Mouse (Mus musculus) regulatory T cell (primary cell): ENCODE measurements at regions not wholly inside any gene's neighbourhood (a gene's known extent, or its start where the extent isn't known, plus 50 kb on each side); places are given as distances from the start of the nearest gene placed in this dataset.

ENCODE experiments used
- in situ Hi-C: fragments of 300-600 bp; cut with MboI, MseI; formaldehyde crosslinking; loops from one replicate; pipeline ENCODE4 v1.15.1; 2025; ENCODE audit warnings: high pct_unique_total_duplicates

DNA sequence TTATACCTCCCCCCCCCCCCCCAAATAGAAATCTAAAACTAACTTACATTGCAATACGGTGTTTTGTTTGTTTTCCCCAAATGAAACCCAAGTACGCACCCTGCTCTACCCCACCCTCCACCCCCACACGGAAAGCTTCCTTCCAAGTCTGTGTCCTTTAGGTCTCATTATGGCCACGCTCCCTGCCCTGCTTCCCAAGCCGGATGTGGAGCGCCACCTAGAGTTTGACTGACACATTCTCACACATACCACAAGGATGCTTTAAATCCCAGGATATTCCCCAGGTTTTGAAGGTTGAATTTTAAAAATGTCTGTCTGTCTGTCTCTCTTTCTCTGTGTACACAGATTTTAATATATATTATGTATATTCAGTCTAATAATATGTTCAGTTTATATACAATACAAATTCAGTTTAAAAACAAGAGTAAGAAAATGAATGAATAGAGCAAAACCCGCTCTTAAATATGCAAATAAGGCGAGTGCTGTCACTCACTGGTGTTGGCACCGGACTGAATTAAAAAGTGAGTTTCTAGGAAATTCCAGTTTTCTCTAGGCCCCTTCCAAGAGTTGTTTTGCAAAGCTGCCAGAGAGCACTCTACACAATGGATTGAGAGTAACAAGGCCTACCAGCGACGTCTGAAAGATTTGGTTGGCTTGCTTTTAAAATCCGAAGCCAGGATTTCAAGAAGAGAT lies 190.9 kb upstream of the Hmga2 start:
- in situ Hi-C loops = loop anchor here (25.0 kb wide), 1 partner anchor 1295 kb away; no protein-coding TSS in a partner anchor

DNA sequence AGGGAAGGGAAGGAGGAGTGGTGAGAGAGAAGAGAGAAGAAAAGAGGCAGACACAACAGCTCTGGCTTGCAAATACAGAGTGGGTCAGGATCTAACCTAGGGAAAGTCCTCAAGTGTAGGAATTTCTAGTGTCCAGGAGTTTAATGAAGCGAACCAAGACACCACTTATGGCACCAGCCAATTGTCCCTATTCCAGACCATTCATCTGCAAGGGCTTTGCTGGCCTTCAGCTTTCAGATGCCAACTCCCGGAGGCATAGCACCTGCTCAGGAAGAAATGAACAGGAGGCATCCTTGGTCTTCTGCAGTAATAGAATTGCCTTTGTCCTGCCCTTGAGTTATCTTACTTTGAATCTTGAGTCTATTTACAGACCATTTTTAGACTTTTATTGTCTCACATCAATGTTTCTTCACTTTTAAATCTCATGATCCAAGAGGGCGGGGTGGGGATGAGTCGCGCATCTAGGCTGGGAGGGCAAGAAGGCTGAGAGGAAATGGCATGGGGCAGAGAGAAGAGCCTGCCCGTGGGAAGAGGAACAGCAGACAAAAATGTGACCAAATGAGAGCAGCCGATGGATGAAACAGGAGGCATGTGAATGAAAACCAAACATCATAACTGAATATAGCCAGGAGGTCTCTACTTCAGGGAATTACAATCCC lies 190.1 kb upstream of the Hmga2 start:
- in situ Hi-C loops = loop anchor here (25.0 kb wide), 1 partner anchor 1296 kb away; no protein-coding TSS in a partner anchor

DNA sequence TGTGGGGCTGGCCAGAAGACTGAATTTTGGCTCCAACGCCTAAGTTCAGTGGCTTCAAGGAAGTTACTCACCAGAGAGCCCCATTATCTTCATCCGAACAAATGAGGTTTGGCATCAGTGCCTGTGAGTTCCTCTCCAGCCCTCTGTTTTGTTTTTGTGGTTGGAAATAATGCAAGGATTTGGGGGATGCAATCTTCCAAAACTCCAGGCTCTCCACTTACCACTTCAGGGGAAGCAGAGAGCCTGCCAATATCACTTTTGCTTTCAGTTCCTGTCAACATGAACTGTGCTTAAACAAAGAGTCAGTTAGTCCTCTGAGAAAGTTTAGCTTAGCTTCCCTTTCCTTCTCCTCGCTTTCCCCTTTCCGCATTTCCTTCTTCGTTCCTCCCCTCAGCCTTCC lies 189.4 kb upstream of the Hmga2 start:
- in situ Hi-C loops = loop anchor here (25.0 kb wide), 1 partner anchor 1297 kb away; no protein-coding TSS in a partner anchor

DNA sequence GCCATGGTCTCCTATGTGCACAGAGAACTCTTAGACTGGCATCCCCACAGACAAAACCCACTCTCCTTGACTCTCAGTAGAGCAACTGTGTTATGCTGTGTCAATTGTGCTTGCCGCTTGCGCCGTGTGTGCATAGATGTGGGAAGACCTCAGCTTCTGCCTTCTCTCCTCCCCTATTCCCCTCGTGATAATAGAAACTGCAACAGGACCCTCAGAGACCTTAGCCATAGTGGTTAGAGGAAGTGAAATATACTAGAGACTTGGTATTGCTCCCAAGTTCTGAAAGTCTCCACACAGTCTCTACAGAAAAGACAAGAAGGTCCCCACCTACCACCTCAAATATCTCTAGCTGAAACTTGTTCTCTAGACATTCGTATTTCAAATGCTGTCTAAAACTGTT lies 188.2 kb upstream of the Hmga2 start:
- in situ Hi-C loops = loop anchor here (25.0 kb wide), 1 partner anchor 1298 kb away; no protein-coding TSS in a partner anchor

DNA sequence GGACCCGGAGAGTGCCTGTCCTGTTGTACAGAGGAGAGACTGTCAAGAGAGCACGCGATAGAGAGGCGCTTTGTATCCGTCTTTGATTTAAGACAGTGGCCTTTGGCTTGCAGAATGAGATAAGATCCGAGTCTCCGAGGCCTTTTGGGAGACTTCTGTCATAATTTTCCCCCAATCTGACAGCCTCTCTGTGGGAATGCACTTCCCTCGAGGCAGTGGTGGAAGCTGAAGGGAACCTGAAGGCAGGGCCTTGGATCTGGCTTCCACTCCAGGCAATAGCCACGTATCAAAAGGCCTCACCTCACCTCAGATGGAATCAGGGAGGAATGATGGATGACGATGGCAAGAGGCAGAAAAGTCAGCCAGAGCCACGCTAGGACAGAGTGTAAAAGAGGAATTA lies 187.1 kb upstream of the Hmga2 start:
- in situ Hi-C loops = loop anchor here (25.0 kb wide), 1 partner anchor 1299 kb away; no protein-coding TSS in a partner anchor

DNA sequence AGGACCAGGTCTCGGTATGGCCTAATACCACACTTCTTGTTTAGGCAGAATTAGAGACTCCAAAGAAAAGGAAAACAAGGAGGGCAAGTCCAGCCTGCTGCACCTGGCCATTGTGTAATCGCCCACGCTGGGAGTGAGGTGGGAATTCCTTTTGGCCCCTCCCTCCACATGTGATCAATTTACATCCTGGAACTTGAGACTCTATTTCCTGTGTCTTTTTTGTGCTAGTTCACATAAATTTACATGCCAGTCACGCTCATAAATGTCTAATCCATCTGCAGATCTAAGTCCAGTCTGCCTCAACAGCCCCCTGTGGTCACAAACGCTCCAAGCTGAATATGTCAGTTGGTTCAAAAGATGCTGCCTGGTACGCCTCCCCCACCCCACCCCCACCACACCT lies 184.2 kb upstream of the Hmga2 start:
- in situ Hi-C loops = loop anchor here (25.0 kb wide), 1 partner anchor 1302 kb away; no protein-coding TSS in a partner anchor

DNA sequence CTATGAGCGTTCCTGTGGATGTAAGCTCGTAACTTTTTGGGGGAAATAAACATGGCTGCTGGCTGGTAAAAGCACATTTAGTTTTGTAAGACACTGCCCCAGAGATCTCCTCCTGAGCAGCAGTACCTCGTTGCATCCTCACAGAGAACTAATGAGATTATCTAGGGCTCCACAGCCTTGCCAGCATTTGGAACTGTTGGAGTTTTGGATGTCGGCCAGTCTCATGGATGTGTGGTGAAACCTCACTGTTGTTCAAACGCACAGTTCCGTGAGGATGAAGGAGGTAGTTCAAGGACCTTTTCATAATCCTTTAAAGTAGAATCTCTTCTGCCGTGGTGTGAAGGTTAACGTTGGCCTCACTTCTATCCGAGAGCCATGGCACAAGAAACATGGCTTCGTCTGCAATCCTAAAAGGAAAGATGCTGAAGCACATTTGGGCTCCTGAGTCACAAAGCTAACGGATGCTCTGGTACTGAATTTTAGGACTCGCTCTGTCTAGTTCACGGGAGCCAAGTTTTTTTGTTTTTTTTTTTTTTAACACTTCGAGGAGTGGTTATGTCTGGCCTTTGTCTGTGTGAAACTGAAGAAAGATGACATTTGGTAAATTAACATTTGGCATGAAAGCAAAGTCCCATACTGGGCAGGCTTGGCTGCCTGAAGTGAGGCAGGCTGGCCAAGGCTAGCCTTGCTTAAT lies 179.1 kb upstream of the Hmga2 start:
- in situ Hi-C loops = loop anchor here (25.0 kb wide), 1 partner anchor 1307 kb away; no protein-coding TSS in a partner anchor

DNA sequence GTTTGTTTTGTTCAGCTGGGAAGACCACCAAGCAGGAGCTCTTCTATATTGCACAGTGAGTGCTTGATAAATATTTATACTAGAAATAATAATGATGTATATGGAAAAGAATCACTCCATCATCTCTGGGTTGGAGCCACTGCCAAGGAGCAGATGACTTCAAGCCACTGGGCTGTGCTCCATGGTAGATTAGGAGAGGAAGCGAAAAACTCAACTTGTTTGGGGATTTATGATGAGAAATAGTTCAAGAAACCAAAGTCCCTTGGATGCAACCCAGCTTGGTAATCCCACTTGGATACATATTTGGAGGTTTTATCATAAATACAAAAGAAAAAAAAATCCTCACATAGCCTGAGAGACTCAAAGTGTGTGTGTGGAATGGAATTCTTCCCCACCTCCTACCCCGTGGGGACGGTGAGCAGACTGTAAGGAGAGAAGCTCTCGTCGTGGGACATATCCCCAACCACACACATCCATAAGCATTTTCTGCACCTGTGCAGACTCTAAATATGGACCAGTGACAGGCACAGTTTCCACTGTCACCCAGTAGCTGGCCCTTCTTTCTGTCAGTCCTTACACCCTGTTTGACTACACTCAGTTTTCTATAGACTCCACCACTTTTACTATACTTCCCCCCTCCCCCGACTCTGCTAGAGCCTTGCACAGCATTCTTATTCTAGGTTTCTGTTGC lies 176.4 kb upstream of the Hmga2 start:
- in situ Hi-C loops = loop anchor here (25.0 kb wide), 1 partner anchor 1310 kb away; no protein-coding TSS in a partner anchor

DNA sequence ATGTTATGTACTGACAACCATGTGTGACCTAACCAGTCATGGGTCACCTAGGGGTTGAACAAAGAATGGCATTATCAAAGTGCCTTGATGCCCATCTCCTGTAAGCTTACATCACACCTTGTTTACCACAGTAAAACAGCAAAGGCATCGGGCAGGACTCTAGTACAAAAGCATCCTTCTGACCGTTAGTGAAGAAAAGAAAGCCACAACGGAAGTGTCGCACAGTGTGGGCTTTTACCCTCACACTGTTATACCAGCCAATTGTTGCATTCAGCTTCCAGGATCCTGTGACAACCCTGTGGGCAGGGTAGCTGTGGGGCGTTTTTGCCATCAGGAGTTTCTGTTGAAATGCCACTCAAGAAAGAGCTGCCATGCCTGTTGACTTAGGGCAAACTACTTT lies 175.6 kb upstream of the Hmga2 start:
- in situ Hi-C loops = loop anchor here (25.0 kb wide), 1 partner anchor 1310 kb away; no protein-coding TSS in a partner anchor

DNA sequence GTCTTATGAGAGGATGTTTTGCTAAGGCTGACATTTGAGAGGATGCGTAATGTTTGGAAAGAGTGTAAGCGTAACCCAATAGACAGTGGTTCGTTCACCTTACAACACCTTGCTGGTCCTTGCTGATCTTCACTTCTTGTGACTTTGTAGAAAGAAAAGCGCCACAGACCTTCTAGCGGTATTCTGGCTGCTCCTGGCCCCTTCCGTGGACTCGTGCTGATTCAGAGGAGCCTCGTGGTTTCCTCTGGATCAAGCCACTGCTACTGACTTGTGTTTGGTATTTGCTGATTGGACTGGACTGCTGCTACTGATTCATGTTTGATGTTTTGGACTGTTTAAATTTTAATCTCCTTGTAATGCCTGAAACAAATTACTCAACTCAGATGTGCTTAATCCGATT lies 174.1 kb upstream of the Hmga2 start:
- in situ Hi-C loops = loop anchor here (25.0 kb wide), 1 partner anchor 1312 kb away; no protein-coding TSS in a partner anchor

DNA sequence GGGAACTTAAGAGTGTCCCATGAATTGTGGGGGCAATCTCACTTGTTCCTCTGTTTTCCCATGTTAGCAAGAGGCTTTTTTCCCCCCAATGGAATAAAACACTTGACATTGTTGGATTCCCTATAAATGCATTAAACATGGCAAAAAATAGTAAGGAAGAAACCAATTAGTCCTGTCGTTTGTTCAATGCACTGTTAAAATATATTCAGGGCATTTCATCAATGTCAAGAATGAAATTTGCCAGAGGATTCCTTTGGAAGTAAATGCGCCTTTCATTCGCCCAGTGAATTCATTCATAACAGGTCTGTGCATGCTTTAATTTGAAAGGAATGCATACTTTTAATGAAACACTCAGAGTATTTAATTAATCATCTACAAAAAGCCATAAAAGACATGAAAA lies 172.5 kb upstream of the Hmga2 start:
- in situ Hi-C loops = loop anchor here (5.0 kb wide), 1 partner anchor 51 kb away; no protein-coding TSS in a partner anchor

DNA sequence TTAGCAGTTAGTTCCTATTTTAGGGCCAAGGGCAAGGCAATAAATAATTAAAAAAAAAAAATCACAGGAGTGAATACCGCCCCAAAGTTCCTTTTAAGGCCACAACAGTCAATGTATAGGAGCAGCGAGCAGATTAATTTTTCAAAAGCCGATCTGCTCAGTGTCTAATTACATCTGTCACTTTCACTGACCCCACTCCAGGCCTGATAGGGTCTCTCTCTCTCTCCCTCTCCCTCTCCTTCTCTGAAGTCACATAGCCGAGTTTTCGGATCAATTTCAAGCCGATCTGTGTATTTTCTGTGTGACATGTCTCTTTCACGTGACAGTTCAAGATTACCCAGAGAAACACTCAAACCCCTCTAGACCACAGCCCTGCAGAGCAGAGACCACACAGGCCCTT lies 171.8 kb upstream of the Hmga2 start:
- in situ Hi-C loops = loop anchor here (5.0 kb wide), 1 partner anchor 51 kb away; no protein-coding TSS in a partner anchor

DNA sequence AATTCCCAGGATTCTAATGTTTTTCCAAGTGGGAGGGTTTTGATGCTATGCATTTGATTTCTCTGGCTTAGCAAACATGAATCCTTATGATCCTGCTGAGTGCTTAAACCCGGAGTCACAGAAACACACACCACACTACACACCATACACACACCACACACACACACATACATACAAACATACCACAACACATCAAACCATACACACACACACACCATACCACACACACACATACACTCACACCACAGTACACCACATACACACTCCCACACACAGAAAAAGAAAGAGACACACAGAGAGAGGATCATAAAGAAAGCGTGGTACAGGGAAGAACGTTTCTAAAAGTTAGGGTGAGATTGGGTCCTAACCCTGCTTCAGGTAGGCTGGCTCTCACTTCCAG lies 171.1 kb upstream of the Hmga2 start:
- in situ Hi-C loops = loop anchor here (5.0 kb wide), 1 partner anchor 50 kb away; no protein-coding TSS in a partner anchor

DNA sequence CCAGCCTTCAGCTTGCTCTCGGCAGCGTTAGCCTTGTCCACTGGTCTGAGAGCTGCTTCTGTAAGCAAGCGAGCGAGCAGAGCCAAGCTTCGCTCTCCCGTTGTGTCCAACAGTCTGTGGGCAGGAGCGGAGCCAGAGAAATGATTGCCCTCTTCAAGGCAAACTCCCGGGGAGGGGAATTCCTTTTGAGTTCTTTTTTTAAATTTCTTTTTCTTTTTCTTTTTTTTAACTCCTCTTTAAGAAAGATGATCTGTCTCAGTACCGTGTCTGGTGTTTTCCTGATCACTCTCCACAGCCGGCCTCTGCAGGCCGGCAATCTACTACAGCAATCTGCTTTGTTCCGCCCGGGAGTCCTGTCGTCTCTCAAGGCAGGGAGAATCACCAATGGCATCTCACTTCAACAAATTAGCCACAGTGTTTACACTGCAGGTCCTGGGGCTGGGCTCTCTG lies 170.6 kb upstream of the Hmga2 start:
- in situ Hi-C loops = loop anchor here (5.0 kb wide), 1 partner anchor 50 kb away; no protein-coding TSS in a partner anchor

DNA sequence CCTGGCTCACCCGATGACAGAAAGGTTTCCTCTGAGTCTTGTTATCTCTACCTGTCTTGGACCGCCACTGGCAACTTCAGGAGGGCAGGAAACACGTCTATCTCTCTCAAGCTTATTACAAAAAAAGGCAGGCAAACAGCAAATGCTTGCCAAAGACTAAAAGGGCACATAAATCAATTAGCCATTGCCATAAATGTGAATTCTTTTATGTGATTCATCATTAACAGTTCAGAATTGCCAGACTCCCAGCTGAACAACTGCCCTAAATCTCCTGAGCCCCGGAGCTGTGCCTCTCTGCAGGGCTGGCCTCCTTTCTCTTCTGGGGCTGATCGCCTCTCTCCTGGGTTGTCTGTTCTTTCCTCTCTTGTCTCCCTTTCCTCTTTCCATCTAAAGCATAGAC lies 164.6 kb upstream of the Hmga2 start:
- in situ Hi-C loops = no loop called here

DNA sequence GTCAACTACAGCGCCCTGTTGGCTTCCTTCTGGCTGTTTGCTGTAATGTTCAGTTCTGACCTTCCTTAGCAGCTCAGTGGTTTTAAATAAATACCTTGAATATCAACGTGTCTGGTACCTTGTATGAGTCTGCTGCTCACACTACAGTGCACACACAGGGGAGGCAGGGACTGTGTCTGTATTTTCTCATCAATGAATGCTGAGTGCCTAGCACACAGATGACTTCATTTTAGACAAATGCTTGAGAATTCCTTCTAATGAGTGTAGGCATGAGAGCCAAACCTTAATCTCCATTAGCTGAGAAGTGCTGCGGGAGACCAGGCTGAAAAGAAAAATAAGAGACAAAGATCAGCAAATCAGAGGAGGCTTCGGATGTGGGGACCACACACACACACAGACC lies 162.0 kb upstream of the Hmga2 start:
- in situ Hi-C loops = no loop called here

DNA sequence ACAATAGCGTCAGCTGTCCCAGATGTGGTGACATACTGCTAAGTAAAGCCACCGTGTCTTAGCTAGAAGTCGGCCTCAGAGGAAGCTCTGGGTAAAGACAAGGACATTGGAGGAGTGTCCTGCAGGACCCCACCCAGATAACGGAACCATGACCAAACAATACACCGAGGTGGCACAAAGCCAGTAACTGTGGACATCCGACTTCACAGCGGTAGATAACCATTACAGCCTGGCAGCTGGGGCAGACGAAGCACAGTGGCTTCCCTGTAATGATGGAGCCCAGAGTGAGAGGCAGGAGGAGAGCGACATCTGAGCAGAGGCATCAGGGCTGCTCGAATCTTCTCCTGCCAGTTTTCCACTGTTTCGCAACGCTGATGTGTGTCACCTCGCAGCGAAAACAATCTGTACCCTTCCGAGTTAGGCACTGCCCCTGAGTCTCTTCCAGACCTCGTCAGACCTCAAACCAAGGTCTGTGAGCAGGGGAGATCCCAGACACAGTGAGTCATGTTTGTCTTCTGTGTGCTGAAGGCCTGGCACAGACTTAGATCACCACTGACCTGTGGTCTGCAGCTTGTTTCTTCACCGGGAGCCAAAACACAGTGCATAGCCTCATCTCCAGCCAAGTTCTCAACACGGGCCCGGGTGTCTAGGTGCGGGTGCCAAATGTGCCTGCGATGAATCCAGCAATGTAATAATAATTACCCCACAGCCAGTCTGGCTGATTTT lies 159.7 kb upstream of the Hmga2 start:
- in situ Hi-C loops = no loop called here

DNA sequence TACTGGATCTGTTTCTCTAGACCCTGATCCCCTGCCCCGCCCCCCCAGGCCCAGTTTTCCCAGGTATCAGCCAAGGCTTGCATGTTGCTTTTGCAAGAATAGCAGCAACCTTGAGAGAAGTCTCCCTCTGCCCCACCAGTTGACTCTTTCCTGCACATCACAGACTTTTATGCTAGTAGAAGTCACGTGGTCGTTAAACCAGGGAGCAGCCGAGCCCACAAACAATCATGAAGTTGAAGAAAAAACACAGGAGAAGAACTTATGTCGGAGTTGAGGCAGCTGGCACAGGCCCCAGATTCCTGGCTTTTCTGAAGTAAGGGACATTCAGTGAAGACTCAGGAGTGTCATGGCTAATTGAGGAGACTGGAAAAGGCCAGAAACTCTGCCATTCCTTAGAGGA lies 158.9 kb upstream of the Hmga2 start:
- in situ Hi-C loops = no loop called here

DNA sequence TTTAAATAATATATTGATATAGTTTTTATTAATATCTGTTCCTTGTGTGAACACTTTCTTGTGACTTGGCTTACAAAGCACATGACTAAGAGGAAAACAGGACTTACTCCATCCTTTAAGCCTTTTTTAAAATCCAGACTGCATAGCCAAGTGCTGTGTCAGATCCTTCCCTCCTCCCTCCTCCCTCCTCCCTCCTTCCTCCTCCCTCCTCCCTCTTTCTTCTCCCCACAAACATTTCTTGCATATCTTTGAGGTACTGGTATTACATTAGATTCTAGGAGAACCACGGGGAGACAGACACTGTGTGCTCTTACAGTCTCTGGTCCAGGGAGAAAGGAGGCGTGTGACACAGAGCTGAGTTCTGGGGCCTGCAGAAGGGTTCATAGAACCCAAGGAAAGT lies 155.8 kb upstream of the Hmga2 start:
- in situ Hi-C loops = no loop called here

DNA sequence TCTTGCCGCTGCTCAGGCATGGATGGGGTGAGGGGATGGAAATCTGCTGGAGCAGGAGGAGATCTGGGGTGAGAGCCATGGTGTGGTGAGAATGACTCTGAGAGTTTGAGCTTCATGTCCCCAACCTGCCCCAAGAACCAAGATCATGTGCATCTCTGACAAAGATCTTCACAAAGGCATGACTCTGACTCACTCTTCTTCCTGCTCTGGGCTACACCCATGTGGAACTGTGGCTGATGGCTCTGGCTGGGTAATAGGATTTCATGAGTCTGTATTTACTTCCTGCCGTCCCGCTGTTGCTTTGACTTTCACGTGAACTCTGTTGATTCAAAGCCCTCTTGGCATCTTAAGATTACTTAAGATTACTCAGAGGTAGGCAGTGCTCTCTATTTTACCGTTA lies 151.8 kb upstream of the Hmga2 start:
- in situ Hi-C loops = no loop called here

DNA sequence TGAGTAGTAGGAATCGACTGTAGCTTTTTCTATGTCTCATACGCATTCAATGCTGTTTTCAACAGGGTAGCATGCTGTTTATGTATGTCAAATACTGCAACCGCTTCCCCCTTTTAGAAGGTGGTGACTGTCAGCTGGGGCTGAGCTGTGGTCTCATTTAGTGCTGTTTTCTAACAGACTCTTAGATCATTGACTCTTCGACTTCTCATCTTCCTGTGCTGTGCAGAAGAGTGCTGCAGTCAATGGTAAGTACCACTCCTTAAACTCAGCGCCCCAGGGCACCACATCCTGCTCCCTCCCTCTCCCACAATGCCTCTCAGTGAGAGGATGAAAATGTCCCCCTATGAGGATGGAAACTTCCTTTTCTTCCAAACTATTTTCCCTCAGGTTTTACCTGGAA lies 149.2 kb upstream of the Hmga2 start:
- in situ Hi-C loops = no loop called here
